Mouse (Mus musculus): ENCODE data around the gene Sprr2a2.
"Not testable (repeated sequence)": the region's sequence is repeated elsewhere in the genome, so short reads cannot be mapped to it uniquely, and the experiment has no call there.

Sprr2a2 gene

DNA sequence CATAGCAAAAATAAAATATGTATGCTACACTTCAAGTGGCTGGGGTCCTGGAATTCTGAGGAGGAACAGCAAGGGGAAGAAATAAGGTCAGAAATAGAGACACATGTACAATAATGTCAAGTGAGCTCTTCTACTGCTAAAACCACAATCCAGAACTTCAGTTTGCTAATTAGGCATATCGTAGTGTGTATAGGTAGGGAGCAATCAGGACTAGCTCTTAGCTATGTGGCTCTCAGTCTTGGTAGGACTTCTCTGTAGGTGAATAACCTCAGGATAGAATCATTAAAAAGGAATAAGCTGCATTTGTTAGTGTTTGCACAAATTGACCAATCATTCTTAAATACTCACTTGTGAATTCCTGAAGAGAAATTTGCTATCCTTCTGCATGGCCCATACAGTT lies 58.3 kb downstream of the Sprr2a2 start:
- DNase-seq (ENCODE audit: low spot score) = not testable (repeated sequence)

DNA sequence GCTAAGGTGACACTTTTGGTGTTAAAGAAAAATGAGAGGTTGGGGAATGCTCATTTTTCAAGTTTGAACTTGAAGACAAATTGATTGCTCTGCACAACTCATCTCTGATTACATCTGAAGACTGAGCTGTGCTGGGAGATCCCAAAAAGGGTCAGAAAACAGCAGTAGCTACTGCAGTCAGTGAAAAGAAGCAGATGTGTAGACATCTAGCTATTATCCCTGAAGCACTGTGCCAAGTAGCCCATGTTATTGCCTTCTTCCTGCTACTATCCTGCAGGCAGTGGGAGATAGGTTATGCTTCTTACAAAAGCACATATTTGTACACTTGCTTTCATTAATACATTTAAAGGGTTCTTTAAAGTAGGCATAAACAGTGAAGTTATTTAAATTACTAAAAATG lies 63.9 kb downstream of the Sprr2a2 start:
- DNase-seq (ENCODE audit: low spot score) = not testable (repeated sequence)

- DNase-seq (ENCODE audit: low spot score) = not testable (repeated sequence)
Observed at GRCm38 (mm10) chr3:92280963-92281606, 65.4 kb downstream of the Sprr2a2 start.

- DNase-seq (ENCODE audit: low spot score) = not testable (repeated sequence)
Observed at GRCm38 (mm10) chr3:92285101-92285500, 69.4 kb downstream of the Sprr2a2 start, which contains the start of gene Sprr2a3. Gene Sprr2a3 (plus strand): TSS chr3:92285417.

- not testable (repeated sequence) for DNase-seq (ENCODE audit: low spot score)
Observed at GRCm38 (mm10) chr3:92288489-92288888, 72.8 kb downstream of the Sprr2a2 start.
